Mouse (Mus musculus) G1E (cell line): ENCODE measurements around the gene Smc5.

Experiments used
- CTCF ChIP-seq: IDR thresholded peaks from 2 replicates; pipeline ENCODE4 v1.5.1; 2012; ENCODE audit warnings: low read depth, low read length, inconsistent platforms, mixed read lengths
- GATA1 ChIP-seq: IDR thresholded peaks from 2 replicates; pipeline ENCODE4 v1.6.1; 2012; ENCODE audit warnings: borderline replicate concordance, low read length, inconsistent platforms, mixed read lengths
- POLR2AphosphoS5 ChIP-seq: IDR thresholded peaks from 2 replicates; pipeline ENCODE4 v1.6.1; 2012; ENCODE audit warnings: low read depth, low read length, inconsistent platforms; ENCODE audit not compliant: insufficient replicate concordance

DNA sequence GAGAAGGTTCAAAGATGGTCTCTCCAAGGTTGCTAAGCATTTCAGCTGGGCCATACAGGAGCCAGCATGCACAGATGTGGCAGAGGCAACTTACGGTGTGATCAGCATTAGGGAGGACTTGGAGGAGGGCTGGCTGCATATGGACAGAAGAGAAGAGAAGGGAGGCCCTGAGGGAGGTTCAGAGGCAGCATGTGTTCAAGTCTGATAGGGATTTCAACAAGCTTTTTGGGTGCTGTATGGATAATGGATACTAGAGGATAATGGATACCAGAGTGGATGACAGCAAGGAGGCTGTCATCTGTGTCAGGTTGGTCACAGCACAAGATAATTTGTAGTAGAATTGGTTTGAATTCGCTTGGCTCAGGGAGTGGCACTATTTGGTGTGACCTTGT lies 104.0 kb downstream of the Smc5 start:
- TF ChIP-seq CTCF (no peak), GATA1 (no peak), POLR2AphosphoS5 (no peak)
